Mouse (Mus musculus) CH12F3 (cell line): Measurements from ENCODE around the gene Foxl1.

ENCODE experiments used
- in situ Hi-C: fragments of 300-500 bp; cut with MboI; formaldehyde crosslinking; loops from 2 replicates; pipeline ENCODE4 v1.14.3; 2020; ENCODE audit warnings: low sequenced_read_pairs

Gene Foxl1

GRCm38 (mm10) chr8:121127756-121128375, at the start of gene Foxl1:
TSS of gene Foxl1 (plus strand) at chr8:121127940.
- in situ Hi-C loops = loop anchor here (10.0 kb wide), 1 partner anchor 387 kb away; no protein-coding TSS in a partner anchor

- in situ Hi-C loops = no loop called here
Measured at GRCm38 (mm10) chr8:121078721-121079120, 49.0 kb upstream of the Foxl1 start.

- in situ Hi-C loops = no loop called here
Measured at GRCm38 (mm10) chr8:121079201-121079600, 48.5 kb upstream of the Foxl1 start.

- in situ Hi-C loops = loop anchor here (10.0 kb wide), 1 partner anchor 405 kb away; no protein-coding TSS in a partner anchor
Measured at GRCm38 (mm10) chr8:121079944-121080343, 47.8 kb upstream of the Foxl1 start.

GRCm38 (mm10) chr8:121080361-121081090, 47.2 kb upstream of the Foxl1 start:
- in situ Hi-C loops = loop anchor here (10.0 kb wide), 1 partner anchor 406 kb away; no protein-coding TSS in a partner anchor

- in situ Hi-C loops = loop anchor here (10.0 kb wide), 1 partner anchor 407 kb away; no protein-coding TSS in a partner anchor
Measured at GRCm38 (mm10) chr8:121081398-121081797, 46.3 kb upstream of the Foxl1 start.

GRCm38 (mm10) chr8:121082218-121083092, 45.3 kb upstream of the Foxl1 start:
- in situ Hi-C loops = loop anchor here (10.0 kb wide), 1 partner anchor 408 kb away; no protein-coding TSS in a partner anchor

GRCm38 (mm10) chr8:121083093-121083935, 44.4 kb upstream of the Foxl1 start:
- in situ Hi-C loops = loop anchor here (10.0 kb wide), 1 partner anchor 409 kb away; no protein-coding TSS in a partner anchor

GRCm38 (mm10) chr8:121083936-121084209, 43.9 kb upstream of the Foxl1 start:
- in situ Hi-C loops = loop anchor here (10.0 kb wide), 1 partner anchor 409 kb away; no protein-coding TSS in a partner anchor

GRCm38 (mm10) chr8:121084210-121084951, 43.4 kb upstream of the Foxl1 start, which contains the start of gene Foxf1:
TSS of gene Foxf1 (plus strand) at chr8:121084386.
- in situ Hi-C loops = loop anchor here (10.0 kb wide), 1 partner anchor 410 kb away; no protein-coding TSS in a partner anchor

- in situ Hi-C loops = loop anchor here (10.0 kb wide), 1 partner anchor 410 kb away; no protein-coding TSS in a partner anchor
Measured at GRCm38 (mm10) chr8:121085011-121085410, 42.7 kb upstream of the Foxl1 start.

GRCm38 (mm10) chr8:121085561-121085960, 42.2 kb upstream of the Foxl1 start:
- in situ Hi-C loops = loop anchor here (10.0 kb wide), 1 partner anchor 411 kb away; no protein-coding TSS in a partner anchor

- in situ Hi-C loops = loop anchor here (10.0 kb wide), 1 partner anchor 411 kb away; no protein-coding TSS in a partner anchor
Measured at GRCm38 (mm10) chr8:121086004-121086900, 41.5 kb upstream of the Foxl1 start.

- in situ Hi-C loops = loop anchor here (10.0 kb wide), 1 partner anchor 413 kb away; no protein-coding TSS in a partner anchor
Measured at GRCm38 (mm10) chr8:121088281-121088680, 39.5 kb upstream of the Foxl1 start.

- in situ Hi-C loops = loop anchor here (10.0 kb wide), 1 partner anchor 414 kb away; no protein-coding TSS in a partner anchor
Measured at GRCm38 (mm10) chr8:121088871-121089630, 38.7 kb upstream of the Foxl1 start.

- in situ Hi-C loops = loop anchor here (5.0 to 10.0 kb wide), 2 partner anchors 273 to 415 kb away; no protein-coding TSS in a partner anchor
Measured at GRCm38 (mm10) chr8:121089631-121090380, 37.9 kb upstream of the Foxl1 start.
